Mouse (Mus musculus) monocyte, adult 59 days (primary cell): ENCODE results near the gene Tff1. TPM values are rescaled to one million over a fixed set of nuclear protein-coding genes. Genes with fewer than 3 reads are reported as not detected.

Experiments
- total RNA-seq, 2 experiments: library from RNA; stranded (reverse); gene quantifications; one replicate each; pipeline ENCODE4 v1.2.4; 2023

Tff1 gene
- not detected for total RNA-seq

DNA sequence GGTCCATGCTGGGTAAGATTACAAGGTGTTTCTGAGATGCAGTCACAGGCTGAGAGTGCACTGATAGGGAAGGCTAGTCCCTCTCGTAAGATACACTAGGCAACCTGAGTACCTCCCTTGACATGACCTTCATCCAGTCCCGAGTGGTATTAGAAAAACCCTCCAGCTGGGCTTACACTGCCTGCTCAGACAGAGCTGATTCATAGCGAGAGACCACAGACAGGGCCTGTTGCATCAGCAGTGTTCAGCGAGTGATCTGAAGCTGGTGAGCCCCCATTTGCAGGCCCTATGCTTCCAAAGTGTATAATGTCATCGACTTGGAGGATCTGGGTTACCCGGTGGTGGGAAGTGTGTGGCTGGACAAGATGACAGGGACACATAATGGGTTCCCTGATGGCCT lies at the start of gene Tff1:
Gene Tff1 (minus strand): TSS at position 151 of the 400 bp plus-strand sequence.

GRCm38 (mm10) chr17:31207771-31208334 lies 42.8 kb upstream of the Tff1 start, which contains the start of gene Ubash3a:
Gene Ubash3a, plus strand, starts transcription at chr17:31207873.

GRCm38 (mm10) chr17:31198877-31199276 lies 33.8 kb upstream of the Tff1 start, which contains the start of gene Tmprss3:
Gene Tmprss3, minus strand, starts transcription at chr17:31198977.

DNA sequence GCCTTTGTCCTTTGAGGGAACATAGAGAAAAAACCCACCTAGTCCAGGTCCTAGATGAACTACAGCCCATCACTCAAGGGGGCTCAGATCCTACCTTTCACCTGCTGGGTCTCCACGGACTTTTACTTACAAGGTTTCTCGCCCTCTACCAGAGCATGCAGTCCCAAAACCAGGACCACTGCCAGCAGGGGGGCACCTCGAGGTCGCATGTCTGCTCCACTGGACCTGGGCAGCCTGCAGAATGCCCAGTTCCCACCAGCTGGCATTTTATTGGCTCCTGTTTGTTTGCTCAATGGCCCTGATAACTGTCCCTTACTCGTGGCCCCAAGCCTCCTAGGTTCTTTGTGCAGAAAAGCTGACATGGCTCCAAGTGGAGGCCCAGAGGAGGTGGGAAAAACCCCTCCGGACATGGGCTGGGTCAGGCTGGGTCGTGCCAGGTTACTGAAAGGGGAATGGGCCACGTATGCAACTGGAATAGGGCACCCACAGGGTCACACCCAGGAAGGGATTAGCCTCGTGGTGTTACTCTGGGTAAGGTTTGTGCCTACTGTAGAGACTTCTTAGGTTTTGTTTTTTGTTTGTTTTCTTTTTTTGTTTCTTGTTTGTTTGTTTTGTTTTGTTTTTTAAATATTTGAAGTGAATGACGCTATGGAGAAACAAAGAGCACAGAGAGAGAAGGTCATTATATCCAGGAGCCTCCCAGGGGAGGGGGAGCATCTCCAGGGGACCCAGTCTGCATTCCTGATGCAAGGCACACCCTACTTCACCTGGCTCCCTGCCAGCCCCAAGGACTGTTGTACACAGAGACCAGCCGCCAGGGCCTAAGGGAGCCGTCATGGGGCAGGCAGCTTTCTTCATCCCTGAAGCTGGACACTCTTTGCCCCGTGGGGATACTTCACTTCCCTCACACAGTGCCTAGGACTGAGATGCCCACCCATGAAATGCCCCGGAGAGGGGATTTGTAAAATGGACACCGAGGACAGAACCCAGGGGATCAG lies 20.7 kb downstream of the Tff1 start, which contains the start of gene Tff2:
Gene Tff2 (minus strand): TSS at position 243 of the 998 bp plus-strand sequence.

GRCm38 (mm10) chr17:31129452-31129851 lies 35.6 kb downstream of the Tff1 start, which contains the start of gene Tff3:
Gene Tff3, minus strand, starts transcription at chr17:31129646.

Other genes with a start within 250 kb of the Tff1 start
- under 1 TPM; 0.21 to 0.46 TPM for gene Umodl1, start 210.6 kb downstream of the Tff1 start, total RNA-seq
- gene Abcg1, start 107.6 kb downstream of the Tff1 start, total RNA-seq = 100 to 1,000 TPM; 138 to 160 TPM
- gene Tff3, start 35.6 kb downstream of the Tff1 start, total RNA-seq = not detected
- gene Tff2, start 21.0 kb downstream of the Tff1 start, total RNA-seq = not detected
- not detected for gene Tmprss3, start 33.7 kb upstream of the Tff1 start, total RNA-seq
- gene Ubash3a, start 42.6 kb upstream of the Tff1 start, total RNA-seq = not detected
- gene Rsph1, start 112.1 kb upstream of the Tff1 start, total RNA-seq = under 1 TPM in 1 of 2 experiments, not detected in 1; 0.42 TPM
- 10 to 100 TPM; 22.8 to 23.9 TPM for gene Slc37a1, start 121.5 kb upstream of the Tff1 start, total RNA-seq
- gene Pde9a, start 220.9 kb upstream of the Tff1 start, total RNA-seq = not detected